Mouse (Mus musculus) embryonic facial prominence, embryonic 10.5 days (tissue): ENCODE measurements around the gene Edem2. TPM values are rescaled to one million over a fixed set of nuclear protein-coding genes. Genes with fewer than 3 reads are reported as not detected.
"Not testable (repeated sequence)": the region's sequence is repeated elsewhere in the genome, so short reads cannot be mapped to it uniquely, and the experiment has no call there.

Experiments used
- DNase-seq: peaks from one replicate; pipeline ENCODE4 v3.0.0-alpha.2; 2017; ENCODE audit warnings: low spot score
- H3K27ac ChIP-seq: fragments of 300-500 bp; sonication (generic); replicated peaks from 2 replicates; pipeline ENCODE4 v1.5.1; 2016; ENCODE audit warnings: mild to moderate bottlenecking
- H3K27me3 ChIP-seq: fragments of 300-500 bp; sonication (generic); replicated peaks from 2 replicates; pipeline ENCODE4 v1.6.1; 2016; ENCODE audit warnings: low read depth, mild to moderate bottlenecking; ENCODE audit not compliant: poor library complexity, severe bottlenecking
- H3K36me3 ChIP-seq: fragments of 300-500 bp; sonication (generic); replicated peaks from 2 replicates; pipeline ENCODE4 v1.6.1; 2016; ENCODE audit warnings: mild to moderate bottlenecking, moderate library complexity
- H3K4me1 ChIP-seq: fragments of 300-500 bp; sonication (generic); 2 replicates; pipeline ENCODE4 v1.6.1; 2016
- H3K4me3 ChIP-seq: fragments of 300-500 bp; sonication (generic); 2 replicates; pipeline ENCODE4 v1.5.1; 2016; ENCODE audit warnings: mild to moderate bottlenecking, moderate library complexity
- H3K9me3 ChIP-seq: fragments of 300-500 bp; sonication (generic); 2 replicates; pipeline ENCODE4 v1.6.1; 2016; ENCODE audit warnings: mild to moderate bottlenecking
- WGBS: fragments of 180-500 bp; shearing (Covaris S2); methylation state at CpG from one replicate; pipeline ENCODE4 v1.1.7; 2016; 5-methylcytosine and 5-hydroxymethylcytosine counted together
- polyA plus RNA-seq: library from polyadenylated mRNA; unstranded; fragments of >200 nt; fragmentation: Nextera tagmentation; extraction: Ambion mirVana; gene quantifications from 2 replicates; pipeline ENCODE4 v1.2.1, GENCODE M21; 2016

Gene Edem2
- polyA plus RNA-seq, 1 experiment from 2014 or later = 27.0 TPM

DNA sequence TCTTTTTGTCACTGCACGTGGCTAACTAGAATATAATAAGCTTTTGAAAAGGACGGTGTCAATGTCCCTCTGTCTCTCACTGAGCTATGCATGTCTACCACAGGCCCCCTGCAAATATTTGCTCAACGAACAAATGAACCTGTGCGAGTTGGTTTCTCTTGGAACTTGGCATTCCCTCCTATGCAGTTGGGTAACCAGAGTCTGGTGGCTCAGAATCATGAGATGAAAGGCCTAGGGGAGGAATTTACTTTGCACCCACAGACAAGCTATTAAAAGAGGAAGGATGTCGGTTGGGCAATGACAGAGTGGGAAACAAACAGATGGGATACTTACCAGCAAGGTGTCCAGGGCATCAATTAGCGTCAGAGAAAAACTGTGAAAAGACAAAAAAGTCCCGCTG lies 3.0 kb downstream of the Edem2 start:
- WGBS = 86% methylated on average over 7 of the region's 7 CpGs

DNA sequence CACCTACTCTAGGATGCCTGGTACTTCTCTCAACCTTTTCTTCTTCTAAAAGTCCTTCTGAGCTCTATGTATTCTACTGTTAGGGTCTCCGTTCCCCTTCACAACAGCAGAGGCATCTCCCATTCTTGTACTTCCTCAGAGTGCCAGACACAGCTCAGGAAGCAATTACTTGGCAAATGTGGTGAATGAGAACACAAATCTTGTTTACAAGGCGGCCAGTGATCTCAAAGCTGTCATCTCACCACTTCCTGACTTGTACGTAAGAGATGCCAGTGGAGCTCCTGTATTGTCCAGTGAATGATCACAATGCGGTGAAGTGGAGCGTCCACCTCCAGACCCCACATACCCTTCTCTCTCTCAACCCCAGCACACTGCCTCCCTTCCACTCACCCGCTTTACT lies 4.7 kb downstream of the Edem2 start:
- DNase-seq = no peak
- H3K27ac ChIP-seq = no peak overlapping the region
- peaks cover 8% of the 10 kb centered on the region for H3K4me1 ChIP-seq
- H3K36me3 ChIP-seq = peaks cover 22% of the 10 kb centered on the region
- WGBS = 89% methylated on average over 6 of the region's 6 CpGs
- H3K9me3 ChIP-seq = no peaks in the 10 kb centered on the region
- H3K4me3 ChIP-seq = no peak overlapping the region
- no peaks in the 10 kb centered on the region for H3K27me3 ChIP-seq

More for the DNA sequence above, 3.0 kb downstream of the Edem2 start:
- DNase-seq = no peak
- Histone ChIP-seq H3K4me1 (peaks cover 8% of the 10 kb centered on the region), H3K36me3 (peaks cover 16% of the 10 kb centered on the region), H3K9me3 (no peaks in the 10 kb centered on the region), H3K4me3 (no peak overlapping the region), H3K27me3 (no peaks in the 10 kb centered on the region), H3K27ac (no peak overlapping the region)

DNA sequence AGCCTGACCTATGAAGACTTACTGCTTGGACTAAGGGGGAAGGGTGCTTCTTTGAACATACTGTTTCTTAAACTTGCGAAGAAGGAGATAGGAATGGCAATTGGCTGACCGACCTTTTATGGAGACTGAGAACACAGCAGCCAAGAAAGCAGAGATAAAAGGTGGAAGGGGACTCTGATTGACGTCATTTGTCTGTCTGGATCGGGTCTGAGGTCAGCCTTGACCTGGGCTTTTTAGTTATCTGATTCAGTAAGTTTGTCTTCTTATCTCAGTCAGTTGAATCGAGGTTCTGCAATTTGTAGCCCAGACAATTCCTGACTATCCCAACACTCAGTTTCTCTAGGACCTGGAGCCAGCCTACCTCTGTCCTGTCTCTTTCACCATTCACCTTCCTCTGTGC lies 5.2 kb downstream of the Edem2 start:
- no peak for DNase-seq
- Histone ChIP-seq H3K36me3 (peaks cover 27% of the 10 kb centered on the region), H3K27me3 (no peaks in the 10 kb centered on the region), H3K9me3 (no peaks in the 10 kb centered on the region), H3K4me3 (no peak overlapping the region), H3K27ac (no peak overlapping the region), H3K4me1 (peaks cover 8% of the 10 kb centered on the region)
- 87% methylated on average over 5 of the region's 5 CpGs for WGBS

DNA sequence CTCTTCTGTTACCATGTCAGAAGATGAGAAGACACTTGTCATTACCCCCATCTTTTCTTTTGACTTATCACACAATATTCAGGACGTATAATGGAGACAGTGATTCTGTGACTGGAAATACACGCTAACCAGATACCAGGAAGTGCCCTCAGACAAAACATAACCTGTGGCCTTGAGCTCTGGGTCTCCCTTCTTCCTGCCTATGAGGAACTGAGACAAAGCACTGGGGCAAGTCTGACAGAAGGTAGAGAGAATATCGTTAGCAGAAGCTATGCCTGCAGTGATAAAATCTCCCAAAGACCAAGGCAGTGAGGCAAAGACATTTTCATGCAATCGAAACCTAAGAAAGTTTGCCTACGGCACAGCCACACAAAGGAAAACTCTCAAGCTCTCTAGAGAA lies 8.7 kb downstream of the Edem2 start:
- Histone ChIP-seq H3K27ac (no peak overlapping the region), H3K27me3 (no peaks in the 10 kb centered on the region), H3K4me1 (no peaks in the 10 kb centered on the region), H3K9me3 (no peaks in the 10 kb centered on the region), H3K36me3 (peaks cover 46% of the 10 kb centered on the region), H3K4me3 (no peak overlapping the region)
- DNase-seq = no peak
- WGBS = 85% methylated on average over 5 of the region's 5 CpGs

GRCm38 (mm10) chr2:155717082-155717990 lies 11.9 kb downstream of the Edem2 start:
- Histone ChIP-seq H3K27me3 (no peaks in the 10 kb centered on the region), H3K4me3 (no peak overlapping the region), H3K36me3 (peaks cover 61% of the 10 kb centered on the region), H3K27ac (no peak overlapping the region), H3K9me3 (no peaks in the 10 kb centered on the region), H3K4me1 (no peaks in the 10 kb centered on the region)
- DNase-seq = no peak
- WGBS = 88% methylated on average over 12 of the region's 12 CpGs

DNA sequence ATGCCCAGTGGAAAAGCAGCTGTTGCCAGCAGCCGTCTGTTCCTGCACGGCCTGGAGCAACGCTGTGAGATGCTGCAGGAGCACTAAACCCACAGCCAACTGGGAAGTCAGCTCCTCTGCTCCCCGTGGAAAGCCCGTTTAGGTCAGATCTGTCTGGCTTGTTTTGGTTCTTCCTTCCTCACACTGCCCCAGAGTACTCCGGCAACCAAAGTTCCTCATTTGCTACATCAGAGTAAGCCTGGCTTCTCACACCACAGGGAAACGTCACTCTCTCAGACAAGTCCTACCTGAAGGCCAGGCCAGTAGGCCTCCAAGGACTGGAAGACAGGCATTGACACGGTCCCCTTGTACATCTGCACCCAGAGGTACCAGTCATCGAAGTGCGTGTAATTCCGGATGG lies 18.7 kb downstream of the Edem2 start:
- Histone ChIP-seq H3K9me3 (no peaks in the 10 kb centered on the region), H3K4me1 (no peaks in the 10 kb centered on the region), H3K27me3 (no peaks in the 10 kb centered on the region), H3K27ac (no peak overlapping the region), H3K36me3 (peaks cover 70% of the 10 kb centered on the region), H3K4me3 (no peak overlapping the region)
- WGBS = 88% methylated on average over 11 of the region's 11 CpGs
- no peak for DNase-seq

DNA sequence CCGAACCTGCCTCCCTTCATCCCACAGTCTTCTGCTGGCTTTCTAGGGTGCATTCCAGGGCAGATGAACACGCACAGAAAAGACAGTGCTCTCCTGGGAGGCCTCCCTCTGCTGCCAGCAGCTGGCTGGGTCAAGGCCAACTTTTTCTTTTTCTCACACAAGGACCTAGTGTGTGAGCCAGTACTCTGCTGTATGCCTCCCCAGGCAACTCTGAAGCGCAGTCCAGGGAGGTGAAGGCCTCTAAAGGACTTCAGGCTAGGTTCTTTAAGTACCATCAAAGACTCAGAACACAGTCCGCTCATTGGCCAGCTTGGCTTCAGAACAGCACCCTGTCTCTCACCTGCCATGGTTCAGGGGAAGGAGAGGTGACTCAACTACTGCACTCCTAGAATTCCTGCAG lies 22.0 kb downstream of the Edem2 start:
- Histone ChIP-seq H3K4me3 (no peak overlapping the region), H3K36me3 (peaks cover 67% of the 10 kb centered on the region), H3K27me3 (no peaks in the 10 kb centered on the region), H3K9me3 (no peaks in the 10 kb centered on the region), H3K4me1 (no peaks in the 10 kb centered on the region), H3K27ac (no peak overlapping the region)
- WGBS = 86% methylated on average over 4 of the region's 4 CpGs
- no peak for DNase-seq

GRCm38 (mm10) chr2:155703630-155704029 lies 25.6 kb downstream of the Edem2 start:
- no peak for DNase-seq
- Histone ChIP-seq H3K27me3 (no peaks in the 10 kb centered on the region), H3K36me3 (peaks cover 48% of the 10 kb centered on the region)

DNA sequence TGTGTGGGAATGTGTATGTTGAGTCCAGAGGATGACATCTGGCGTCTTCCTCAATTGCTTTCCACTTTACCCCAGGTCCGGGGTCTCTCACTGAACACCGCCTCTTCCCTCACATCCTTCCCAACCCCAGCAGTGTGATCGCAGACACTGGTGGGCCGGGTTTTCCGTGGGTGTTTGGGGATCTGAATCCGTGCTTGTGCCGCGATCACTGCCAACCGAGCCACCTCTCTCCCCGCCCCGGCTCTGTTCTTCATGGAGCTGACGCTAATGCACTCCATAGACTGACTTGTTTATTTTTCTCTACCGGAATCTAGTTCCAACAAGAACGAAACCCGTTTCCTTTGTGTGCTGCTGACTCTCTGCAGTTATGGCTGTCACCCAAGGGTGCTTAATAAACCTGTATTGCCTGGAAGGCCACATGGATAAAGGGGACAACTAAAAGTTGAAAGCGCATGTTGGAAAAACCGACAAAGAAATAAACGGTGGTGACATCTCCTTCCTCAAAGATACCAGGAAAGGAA lies 27.8 kb downstream of the Edem2 start:
- Histone ChIP-seq H3K27ac (no peak overlapping the region), H3K9me3 (no peaks in the 10 kb centered on the region), H3K36me3 (peaks cover 37% of the 10 kb centered on the region), H3K4me3 (no peak overlapping the region), H3K4me1 (no peaks in the 10 kb centered on the region), H3K27me3 (no peaks in the 10 kb centered on the region)
- WGBS = 88% methylated on average over 19 of the region's 19 CpGs
- DNase-seq = no peak

More at GRCm38 (mm10) chr2:155703630-155704029, 25.6 kb downstream of the Edem2 start:
- Histone ChIP-seq H3K9me3 (no peaks in the 10 kb centered on the region), H3K4me3 (no peak overlapping the region), H3K4me1 (no peaks in the 10 kb centered on the region), H3K27ac (no peak overlapping the region)
- WGBS = 47% methylated on average over 4 of the region's 4 CpGs

DNA sequence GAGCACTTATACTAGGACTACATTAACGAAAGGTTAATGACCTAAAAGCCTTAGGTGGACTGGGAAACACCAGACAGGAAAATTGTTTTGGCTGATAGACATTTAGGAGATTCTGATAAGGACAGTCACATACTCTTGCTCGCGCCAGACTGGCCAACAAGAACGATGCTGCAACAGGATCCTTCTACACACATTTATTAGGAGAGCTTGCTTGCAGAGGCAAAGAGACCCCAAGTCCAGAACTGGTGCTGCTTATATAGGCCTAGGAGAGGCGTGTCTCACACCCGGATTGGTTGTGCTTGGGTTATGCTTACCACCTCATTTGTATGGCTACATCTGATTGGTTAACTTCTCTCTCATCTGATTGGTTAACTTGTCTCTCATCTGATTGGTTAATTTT lies 30.8 kb downstream of the Edem2 start:
- H3K27ac ChIP-seq, H3K4me3 ChIP-seq, H3K27me3 ChIP-seq, H3K4me1 ChIP-seq, H3K9me3 ChIP-seq, DNase-seq: not testable (repeated sequence)
- 91% methylated on average over 6 of the region's 6 CpGs for WGBS
- H3K36me3 ChIP-seq = peaks cover 14% of the 10 kb centered on the region

DNA sequence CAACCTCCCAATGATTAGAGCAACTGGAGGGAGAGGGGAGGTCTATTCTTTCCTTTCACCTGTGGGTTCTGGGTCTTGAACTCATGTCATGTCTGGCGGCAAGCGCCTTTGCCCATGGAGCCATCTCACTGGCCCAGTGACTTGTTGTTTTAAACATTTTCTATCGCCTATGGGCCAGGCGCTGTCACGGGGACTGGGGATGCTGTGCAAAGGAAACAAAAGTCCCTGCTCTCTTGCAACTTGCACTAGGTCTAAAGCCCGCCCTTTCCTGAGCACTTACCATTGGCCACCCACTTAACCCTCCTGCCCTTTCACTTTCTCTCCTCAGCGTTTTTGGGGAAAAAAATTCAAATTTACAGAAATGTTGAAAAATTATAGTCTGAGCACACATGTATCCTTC lies 32.4 kb downstream of the Edem2 start:
- H3K27ac ChIP-seq = no peak overlapping the region
- 72% methylated on average over 7 of the region's 7 CpGs for WGBS
- DNase-seq = no peak
- H3K36me3 ChIP-seq = peaks cover 8% of the 10 kb centered on the region
- no peaks in the 10 kb centered on the region for H3K4me1 ChIP-seq
- H3K9me3 ChIP-seq = no peaks in the 10 kb centered on the region
- no peaks in the 10 kb centered on the region for H3K27me3 ChIP-seq
- no peak overlapping the region for H3K4me3 ChIP-seq

DNA sequence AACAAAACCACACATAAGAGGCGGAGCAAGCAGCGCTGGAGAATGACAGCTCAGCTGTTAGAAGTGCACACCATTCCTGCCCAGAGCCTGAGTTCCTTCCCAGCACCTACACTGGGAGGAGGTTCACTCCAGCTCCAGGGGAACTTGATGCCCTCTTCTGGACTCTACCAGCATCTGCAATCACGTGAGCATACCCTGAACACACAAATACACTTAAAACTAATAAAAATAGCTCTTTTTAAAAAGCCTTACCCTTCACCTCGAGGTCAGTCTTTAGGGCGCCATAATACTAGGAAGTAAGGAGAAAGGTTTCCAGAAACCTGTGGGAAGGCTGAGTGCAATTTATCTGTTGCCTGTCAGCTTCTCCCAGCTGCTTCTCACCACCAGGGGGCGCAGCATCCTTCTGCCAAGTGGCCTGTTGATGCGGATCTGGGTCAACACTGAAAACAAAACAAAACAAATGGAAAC lies 33.1 kb downstream of the Edem2 start:
- peak; percentile 86 for DNase-seq
- 13% methylated on average over 7 of the region's 7 CpGs for WGBS
- no peaks in the 10 kb centered on the region for H3K27me3 ChIP-seq
- H3K27ac ChIP-seq = no peak overlapping the region
- H3K9me3 ChIP-seq = no peaks in the 10 kb centered on the region
- H3K36me3 ChIP-seq = peaks cover 4% of the 10 kb centered on the region
- peaks cover 4% of the 10 kb centered on the region for H3K4me1 ChIP-seq
- no peak overlapping the region for H3K4me3 ChIP-seq

DNA sequence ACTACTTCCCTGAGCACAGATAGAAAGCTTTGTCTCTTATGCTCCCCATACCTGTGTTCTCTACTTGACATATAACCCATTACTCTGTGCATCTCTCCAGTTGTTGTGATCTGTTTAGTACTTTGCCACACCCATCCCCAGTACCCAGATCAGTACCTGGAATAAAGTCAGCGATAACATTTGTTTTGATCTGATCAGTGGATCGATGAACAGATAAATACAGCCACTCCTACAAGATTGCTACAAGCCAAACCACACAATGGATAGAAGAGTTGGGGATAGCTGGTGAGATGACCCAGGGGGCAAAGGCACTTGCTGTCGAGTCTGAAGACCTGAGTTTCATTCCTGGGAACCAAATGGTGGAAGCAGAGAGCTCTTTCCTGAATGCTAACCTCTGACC lies 34.0 kb downstream of the Edem2 start:
- 72% methylated on average over 3 of the region's 3 CpGs for WGBS
- Histone ChIP-seq H3K9me3 (no peaks in the 10 kb centered on the region), H3K4me3 (no peak overlapping the region), H3K27me3 (no peaks in the 10 kb centered on the region), H3K4me1 (peaks cover 12% of the 10 kb centered on the region), H3K36me3 (peaks cover 4% of the 10 kb centered on the region; the same call in 1 of the 2 replicates), H3K27ac (no peak overlapping the region)
- DNase-seq = no peak
